Mouse (Mus musculus) CH12.LX (cell line): ENCODE measurements around the gene Tnpo1. TPM values are rescaled to one million over a fixed set of nuclear protein-coding genes. Genes with fewer than 3 reads are reported as not detected.

Source experiments
- DNase-seq: peaks from one replicate; pipeline ENCODE4 v3.0.0-alpha.2; 2013; ENCODE audit errors: extremely low read depth
- H3K27ac ChIP-seq: 2 replicates; pipeline ENCODE4 v1.5.1; 2012; ENCODE audit warnings: low read depth, mild to moderate bottlenecking, control low read depth, moderate library complexity; ENCODE audit not compliant: insufficient read depth
- H3K27me3 ChIP-seq: replicated peaks from 2 replicates; pipeline ENCODE3; 2012; ENCODE audit warnings: inconsistent platforms
- H3K36me3 ChIP-seq, 2 experiments: replicated peaks in 1 of 2; 2 replicates each; pipeline versions ENCODE3 to v1.6.1; 2012; ENCODE audit warnings: inconsistent platforms in 1 of 2, low read length in 1 of 2, mild to moderate bottlenecking in 1 of 2, mixed read lengths in 1 of 2, moderate library complexity in 1 of 2; ENCODE audit not compliant: control insufficient read depth in 1 of 2, insufficient read depth in 1 of 2
- H3K4me1 ChIP-seq, 2 experiments: 2 replicates each; pipeline ENCODE4 v1.6.1; 2012; ENCODE audit warnings: inconsistent platforms in 1 of 2, moderate library complexity in 1 of 2; ENCODE audit not compliant: insufficient read depth in 2 of 2, control insufficient read depth in 1 of 2
- H3K4me2 ChIP-seq: 2 replicates; pipeline ENCODE4 v1.6.1; 2012; ENCODE audit warnings: low read depth, mild to moderate bottlenecking, control low read depth; ENCODE audit not compliant: poor library complexity, insufficient read depth, severe bottlenecking
- H3K4me3 ChIP-seq, 3 experiments: fragments of 150-350 bp in 1 of 3; sonication (generic) in 1 of 3; replicated peaks in 1 of 3; 2 replicates each; pipeline versions ENCODE3 to v1.5.1; 2011 to 2012; ENCODE audit warnings: low read depth in 2 of 3, low read length in 2 of 3, mild to moderate bottlenecking in 2 of 3, moderate library complexity in 2 of 3, control low read depth in 1 of 3, improper control_type of control experiment in 1 of 3, inconsistent platforms in 1 of 3, mixed read lengths in 1 of 3; ENCODE audit not compliant: poor library complexity in 1 of 3
- H3K79me2 ChIP-seq: replicated peaks from 2 replicates; pipeline ENCODE4 v1.6.1; 2012; ENCODE audit warnings: mild to moderate bottlenecking, moderate library complexity; ENCODE audit not compliant: control insufficient read depth, poor library complexity, insufficient read depth, severe bottlenecking; ENCODE audit errors: extremely low read depth
- H3K9ac ChIP-seq: 2 replicates; pipeline ENCODE4 v1.6.1; 2012; ENCODE audit warnings: low read depth, mild to moderate bottlenecking, control low read depth, moderate library complexity; ENCODE audit not compliant: insufficient read depth
- H3K9me3 ChIP-seq: replicated peaks from 2 replicates; pipeline ENCODE3; 2012; ENCODE audit warnings: low read length, inconsistent platforms, mixed read lengths
- CHD1 ChIP-seq: IDR thresholded peaks from 2 replicates; pipeline ENCODE4 v1.6.1; 2012; ENCODE audit warnings: low read depth, low read length, improper control_type of control experiment, inconsistent platforms
- CHD2 ChIP-seq: IDR thresholded peaks from 2 replicates; pipeline ENCODE4 v1.6.1; 2011; ENCODE audit warnings: low read length, improper control_type of control experiment
- ELF1 ChIP-seq: IDR thresholded peaks from 2 replicates; pipeline ENCODE4 v1.6.1; 2014; ENCODE audit warnings: low read depth, mild to moderate bottlenecking, inconsistent platforms, low read length, improper control_type of control experiment
- EP300 ChIP-seq: IDR thresholded peaks from 2 replicates; pipeline ENCODE4 v1.6.1; 2011; ENCODE audit warnings: low read length, improper control_type of control experiment
- ETS1 ChIP-seq: conservative IDR thresholded peaks from 2 replicates; pipeline ENCODE4 v1.6.1; 2012; ENCODE audit warnings: low read depth, mild to moderate bottlenecking, inconsistent platforms, low read length, improper control_type of control experiment, moderate library complexity
- GABPA ChIP-seq: IDR thresholded peaks from 2 replicates; pipeline ENCODE4 v1.6.1; 2012; ENCODE audit warnings: low read depth, low read length, improper control_type of control experiment, inconsistent platforms; ENCODE audit not compliant: insufficient replicate concordance
- HCFC1 ChIP-seq: IDR thresholded peaks from 2 replicates; pipeline ENCODE4 v1.6.1; 2012; ENCODE audit warnings: low read depth, mild to moderate bottlenecking, inconsistent platforms, low read length, improper control_type of control experiment
- JUN ChIP-seq: IDR thresholded peaks from 2 replicates; pipeline ENCODE4 v1.6.1; 2011; ENCODE audit warnings: low read depth, mild to moderate bottlenecking, low read length, improper control_type of control experiment, moderate library complexity; ENCODE audit not compliant: insufficient read depth
- JUND ChIP-seq: conservative IDR thresholded peaks from 2 replicates; pipeline ENCODE4 v1.6.1; 2011; ENCODE audit warnings: low read depth, low read length, improper control_type of control experiment
- KAT2A ChIP-seq: IDR thresholded peaks from 2 replicates; pipeline ENCODE4 v1.6.1; 2012; ENCODE audit warnings: low read length, improper control_type of control experiment, inconsistent platforms; ENCODE audit not compliant: insufficient replicate concordance
- MAFK ChIP-seq: IDR thresholded peaks from 2 replicates; pipeline ENCODE4 v1.6.1; 2011; ENCODE audit warnings: low read length, improper control_type of control experiment; ENCODE audit not compliant: insufficient replicate concordance
- MAX ChIP-seq: IDR thresholded peaks from 2 replicates; pipeline ENCODE4 v1.6.1; 2011; ENCODE audit warnings: low read length, improper control_type of control experiment
- MAZ ChIP-seq: IDR thresholded peaks from 2 replicates; pipeline ENCODE4 v1.6.1; 2012; ENCODE audit warnings: low read depth, mild to moderate bottlenecking, inconsistent platforms, low read length, improper control_type of control experiment, moderate library complexity
- MEF2A ChIP-seq: IDR thresholded peaks from 2 replicates; pipeline ENCODE4 v1.6.1; 2014; ENCODE audit warnings: low read depth, mild to moderate bottlenecking, inconsistent platforms, low read length, improper control_type of control experiment, borderline replicate concordance
- MXI1 ChIP-seq: IDR thresholded peaks from 2 replicates; pipeline ENCODE4 v1.6.1; 2011; ENCODE audit warnings: mild to moderate bottlenecking, low read depth, low read length, improper control_type of control experiment
- NELFE ChIP-seq: IDR thresholded peaks from 2 replicates; pipeline ENCODE4 v1.6.1; 2011; ENCODE audit warnings: low read depth, low read length, improper control_type of control experiment
- NRF1 ChIP-seq: IDR thresholded peaks from 2 replicates; pipeline ENCODE4 v1.6.1; 2014; ENCODE audit warnings: low read depth, mild to moderate bottlenecking, inconsistent platforms, low read length, improper control_type of control experiment, moderate library complexity
- POLR2A ChIP-seq: IDR thresholded peaks from 2 replicates; pipeline ENCODE4 v1.6.1; 2011; ENCODE audit warnings: low read depth, mild to moderate bottlenecking, improper control_type of control experiment, low read length
- POLR2AphosphoS2 ChIP-seq: IDR thresholded peaks from 2 replicates; pipeline ENCODE4 v1.6.1; 2011; ENCODE audit warnings: low read depth, low read length, improper control_type of control experiment
- RAD21 ChIP-seq: IDR thresholded peaks from 2 replicates; pipeline ENCODE4 v1.6.1; 2011; ENCODE audit warnings: low read depth, mild to moderate bottlenecking, low read length, improper control_type of control experiment, moderate library complexity
- SIN3A ChIP-seq: IDR thresholded peaks from 2 replicates; pipeline ENCODE4 v1.6.1; 2012; ENCODE audit warnings: low read length, improper control_type of control experiment, inconsistent platforms
- SMC3 ChIP-seq: IDR thresholded peaks from 2 replicates; pipeline ENCODE4 v1.6.1; 2011; ENCODE audit warnings: low read depth, low read length, improper control_type of control experiment
- TBP ChIP-seq: conservative IDR thresholded peaks from 2 replicates; pipeline ENCODE4 v1.6.1; 2011; ENCODE audit warnings: low read depth, low read length, improper control_type of control experiment
- TCF12 ChIP-seq: IDR thresholded peaks from 2 replicates; pipeline ENCODE4 v1.6.1; 2014; ENCODE audit warnings: low read depth, mild to moderate bottlenecking, inconsistent platforms, low read length, improper control_type of control experiment
- USF1 ChIP-seq: IDR thresholded peaks from 2 replicates; pipeline ENCODE4 v1.6.1; 2014; ENCODE audit warnings: low read depth, mild to moderate bottlenecking, inconsistent platforms, low read length, improper control_type of control experiment
- USF2 ChIP-seq: conservative IDR thresholded peaks from 2 replicates; pipeline ENCODE4 v1.6.1; 2011; ENCODE audit warnings: low read depth, low read length, improper control_type of control experiment
- ZC3H11A ChIP-seq: IDR thresholded peaks from 2 replicates; pipeline ENCODE4 v1.6.1; 2012; ENCODE audit warnings: low read depth, mild to moderate bottlenecking, inconsistent platforms, low read length, improper control_type of control experiment
- ZKSCAN1 ChIP-seq: IDR thresholded peaks from 2 replicates; pipeline ENCODE4 v1.6.1; 2012; ENCODE audit warnings: low read depth, inconsistent platforms, low read length, improper control_type of control experiment, borderline replicate concordance
- ZMIZ1 ChIP-seq: IDR thresholded peaks from 2 replicates; pipeline ENCODE4 v1.6.1; 2012; ENCODE audit warnings: low read depth, mild to moderate bottlenecking, inconsistent platforms, low read length, improper control_type of control experiment
- ZNF384 ChIP-seq: IDR thresholded peaks from 2 replicates; pipeline ENCODE4 v1.6.1; 2012; ENCODE audit warnings: low read depth, low read length, improper control_type of control experiment, inconsistent platforms
- dilution Hi-C: fragments of 300-500 bp; cut with MboI; formaldehyde crosslinking; loops from 2 replicates; pipeline ENCODE4 v1.14.3; 2020; ENCODE audit warnings: low sequenced_read_pairs; ENCODE audit not compliant: extremely low pct_unique_long_range_greater_than_20kb, extremely low pct_ligation_motif_present
- in situ Hi-C: fragments of 300-500 bp; cut with MboI; formaldehyde crosslinking; loops from 3 replicates; pipeline ENCODE4 v1.14.3; 2019; ENCODE audit warnings: low sequenced_read_pairs, low pct_ligation_motif_present, low pct_unique_long_range_greater_than_20kb, mixed read lengths
- polyA plus RNA-seq: library from polyadenylated mRNA; unstranded; fragments of >175 nt; gene quantifications from 2 replicates; pipeline ENCODE4 v1.2.1, GENCODE M21; 2012; ENCODE audit warnings: low read depth; ENCODE audit not compliant: insufficient read length
- total RNA-seq, 2 experiments: library from RNA; depleted of rRNA; stranded (reverse); fragments of 300-350 nt in 1 of 2; fragments of >200 nt in 1 of 2; gene quantifications; 2 replicates each; pipeline ENCODE4 v1.2.3; 2012 to 2014

Gene Tnpo1
- total and polyA plus RNA-seq, 3 experiments, result 93.6 to 105 (median 95.9) TPM

GRCm38 (mm10) chr13:98814275-98815040 lies 111.7 kb downstream of the Tnpo1 start:
- peak; percentile 41 for DNase-seq
- Histone ChIP-seq H3K9me3 (no peaks in the 10 kb centered on the region), H3K4me2 (peak overlapping the region; percentile 89; the same call in 1 of the 2 replicates), H3K27me3 (no peaks in the 10 kb centered on the region), H3K4me1 (peaks cover 3 to 41% of the 10 kb centered on the region in 2 experiments; a peak in 2 of 4 replicates), H3K36me3 (no peaks in the 10 kb centered on the region), H3K9ac (peak overlapping the region; percentile 92), H3K27ac (peak overlapping the region; percentile 68), H3K4me3 (peak overlapping the region; percentile 86 to 95 (median 92)), H3K79me2 (peaks cover 33% of the 10 kb centered on the region)
- dilution Hi-C loops, result no loop called here
- in situ Hi-C loops, result no loop called here
- TF ChIP-seq NRF1, result 0 out of 2 replicates have a peak, but pooled peaks have one; percentile 22
- no peak for TF ChIP-seq CHD1
- no peak for TF ChIP-seq NELFE
- TF ChIP-seq MAZ, result no peak
- TF ChIP-seq CHD2, result no peak
- TF ChIP-seq, all 38 proteins: peak for 1

GRCm38 (mm10) chr13:98813596-98814274 lies 112.4 kb downstream of the Tnpo1 start:
- peaks cover 33% of the 10 kb centered on the region for H3K79me2 ChIP-seq
- H3K36me3 ChIP-seq, result no peaks in the 10 kb centered on the region
- peak overlapping the region; percentile 89 for H3K4me2 ChIP-seq
- H3K4me1 ChIP-seq, result peaks cover 3 to 34% of the 10 kb centered on the region in 2 experiments; a peak in 2 of 4 replicates
- dilution Hi-C loops, result no loop called here
- H3K9ac ChIP-seq, result peak overlapping the region; percentile 92
- peak; percentile 42 for DNase-seq
- in situ Hi-C loops, result no loop called here
- H3K9me3 ChIP-seq, result no peaks in the 10 kb centered on the region
- H3K4me3 ChIP-seq, result peak overlapping the region; percentile 86 to 95 (median 92)
- no peaks in the 10 kb centered on the region for H3K27me3 ChIP-seq
- H3K27ac ChIP-seq, result peak overlapping the region; percentile 52; the same call in 1 of the 2 replicates
- TF ChIP-seq JUND (no peak), CHD2 (no peak), MEF2A (no peak), USF1 (peak; percentile 22; the same call in 1 of the 2 replicates), POLR2AphosphoS2 (no peak), POLR2A (no peak), ZKSCAN1 (no peak), USF2 (0 out of 2 replicates have a peak, but pooled peaks have one; percentile 37), ZC3H11A (no peak), MAFK (no peak), GABPA (no peak), NRF1 (no peak), JUN (no peak), ZNF384 (no peak), HCFC1 (no peak), EP300 (no peak), ETS1 (no peak), MAZ (no peak), TBP (peak; percentile 4; the same call in 1 of the 2 replicates), MAX (peak; percentile 91), NELFE (no peak), MXI1 (peak; percentile 73), ZMIZ1 (no peak), SMC3 (no peak), TCF12 (no peak), RAD21 (no peak), ELF1 (no peak), SIN3A (peak; percentile 23), KAT2A (no peak)
